Mouse (Mus musculus) midbrain, embryonic 14.5 days (tissue): ENCODE data around the gene Prrt1. TPM values are rescaled to one million over a fixed set of nuclear protein-coding genes. Genes with fewer than 3 reads are reported as not detected.

ENCODE experiments used
- ATAC-seq: fragments of 200-750 bp; cut with Nextera tagmentation; 2 replicates; pipeline ENCODE4 v1.8.0; 2017; ENCODE audit warnings: moderate number of reproducible peaks, moderate library complexity; ENCODE audit not compliant: low FRiP score, low TSS enrichment
- DNase-seq: peaks from one replicate; pipeline ENCODE4 v3.0.0-alpha.2; 2015
- H3K27ac ChIP-seq: fragments of 300-500 bp; sonication (generic); replicated peaks from 2 replicates; pipeline ENCODE4 v1.5.1; 2014; ENCODE audit warnings: mild to moderate bottlenecking, low read depth, low read length, moderate library complexity
- H3K27me3 ChIP-seq: fragments of 300-500 bp; sonication (generic); 2 replicates; pipeline ENCODE4 v1.6.1; 2014; ENCODE audit warnings: low read length, control low read depth, mixed read lengths; ENCODE audit not compliant: control insufficient read depth, insufficient read depth
- H3K36me3 ChIP-seq: fragments of 300-500 bp; sonication (generic); 2 replicates; pipeline ENCODE4 v1.6.1; 2014; ENCODE audit warnings: low read length, control low read depth; ENCODE audit not compliant: control insufficient read depth, insufficient read depth
- H3K4me1 ChIP-seq: fragments of 300-500 bp; sonication (generic); 2 replicates; pipeline ENCODE4 v1.6.1; 2014; ENCODE audit warnings: mild to moderate bottlenecking, antibody characterized with exemption, low read length, control low read depth; ENCODE audit not compliant: control insufficient read depth, insufficient read depth
- H3K4me2 ChIP-seq: fragments of 300-500 bp; sonication (generic); 2 replicates; pipeline ENCODE4 v1.6.1; 2014; ENCODE audit warnings: mild to moderate bottlenecking, low read length, moderate library complexity
- H3K4me3 ChIP-seq: fragments of 300-500 bp; sonication (generic); replicated peaks from 2 replicates; pipeline ENCODE4 v1.5.1; 2014; ENCODE audit warnings: low read depth, low read length
- H3K9ac ChIP-seq: fragments of 300-500 bp; sonication (generic); replicated peaks from 2 replicates; pipeline ENCODE4 v1.6.1; 2014; ENCODE audit warnings: mild to moderate bottlenecking, low read length, moderate library complexity
- H3K9me3 ChIP-seq: fragments of 300-500 bp; sonication (generic); 2 replicates; pipeline ENCODE4 v1.6.1; 2016; ENCODE audit warnings: low read length, control low read depth, mixed read lengths; ENCODE audit not compliant: control insufficient read depth
- WGBS: fragments of 180-500 bp; shearing (Covaris S2); extraction: QIAGEN DNeasy Blood & Tissue Kit; methylation state at CpG from one replicate; pipeline ENCODE4 v1.1.7; 2014; 5-methylcytosine and 5-hydroxymethylcytosine counted together
- polyA plus RNA-seq: library from polyadenylated mRNA; unstranded; fragments of >200 nt; fragmentation: Nextera tagmentation; extraction: Ambion mirVana; gene quantifications from 2 replicates; pipeline ENCODE4 v1.2.1, GENCODE M21; 2014

Gene Prrt1
- polyA plus RNA-seq, 1 experiment from 2014 or later: 12.4 TPM

- WGBS: under 1% methylated on average over 30 of the region's 32 CpGs
- Histone ChIP-seq H3K4me3 (peak overlapping the region; percentile 80), H3K36me3 (peaks cover 25% of the 10 kb centered on the region), H3K27me3 (no peaks in the 10 kb centered on the region), H3K9me3 (no peaks in the 10 kb centered on the region), H3K9ac (peak overlapping the region; percentile 96), H3K27ac (peak overlapping the region; percentile 99), H3K4me2 (peak overlapping the region; percentile 97), H3K4me1 (peaks cover 42% of the 10 kb centered on the region)
- ATAC-seq: 0 out of 2 replicates have a peak, but pooled peaks have one; percentile 12
- peak; percentile 59 for DNase-seq
Observed at GRCm38 (mm10) chr17:34592581-34593549, 36.5 kb upstream of the Prrt1 start.

GRCm38 (mm10) chr17:34593752-34594525, 35.4 kb upstream of the Prrt1 start:
- Histone ChIP-seq H3K9ac (peak overlapping the region; percentile 96), H3K27ac (peak overlapping the region; percentile 99), H3K36me3 (peaks cover 25% of the 10 kb centered on the region), H3K4me2 (peak overlapping the region; percentile 97), H3K4me1 (peaks cover 31% of the 10 kb centered on the region), H3K9me3 (no peaks in the 10 kb centered on the region), H3K27me3 (no peaks in the 10 kb centered on the region), H3K4me3 (peak overlapping the region; percentile 80)
- 42% methylated on average over 34 of the region's 34 CpGs for WGBS
- peak; percentile 46 for DNase-seq
- ATAC-seq: no peak

- H3K9ac ChIP-seq: no peak overlapping the region
- H3K27me3 ChIP-seq: no peaks in the 10 kb centered on the region
- H3K27ac ChIP-seq: no peak overlapping the region
- ATAC-seq: no peak
- DNase-seq: no peak
- peaks cover 34% of the 10 kb centered on the region for H3K36me3 ChIP-seq
- WGBS: 76% methylated on average over 8 of the region's 8 CpGs
- H3K4me1 ChIP-seq: peaks cover 18% of the 10 kb centered on the region
- no peak overlapping the region for H3K4me3 ChIP-seq
- no peaks in the 10 kb centered on the region for H3K9me3 ChIP-seq
- H3K4me2 ChIP-seq: no peak overlapping the region
Observed at GRCm38 (mm10) chr17:34596098-34596497, 33.2 kb upstream of the Prrt1 start.

DNA sequence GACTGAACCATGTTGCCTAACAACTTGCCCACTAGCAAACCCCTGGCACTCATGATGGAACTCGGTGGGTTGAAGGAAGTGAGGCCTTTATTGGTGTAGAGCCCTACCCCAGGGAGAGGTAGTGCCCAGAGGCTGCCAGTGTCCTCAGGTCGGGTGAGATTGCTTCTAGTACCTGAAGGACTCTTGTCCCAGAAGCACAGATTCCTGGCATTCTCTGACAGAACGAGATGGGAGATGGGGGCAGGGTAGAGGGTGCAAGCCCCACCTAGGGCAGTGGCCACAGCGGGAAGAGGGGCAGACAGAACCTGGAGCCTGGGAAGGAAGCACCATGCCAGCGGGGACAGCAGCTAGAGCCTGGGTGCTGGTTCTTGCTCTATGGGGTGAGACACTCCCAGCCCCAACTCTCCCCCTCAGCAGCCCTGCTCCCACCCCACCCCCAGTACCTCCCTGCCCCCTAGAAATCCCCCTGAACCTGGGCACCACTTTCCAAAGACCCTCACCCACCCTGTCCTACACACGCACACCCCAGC, 31.7 kb upstream of the Prrt1 start, which contains the start of gene Ager:
TSS of gene Ager (plus strand) at position 297 of the 530 bp plus-strand sequence.
- Histone ChIP-seq H3K4me2 (no peak within 1 kb of the TSS), H3K36me3 (peaks cover 42% of the 10 kb centered on the region), H3K27me3 (no peaks in the 10 kb centered on the region), H3K4me1 (peaks cover 19% of the 10 kb centered on the region), H3K9ac (no peak within 1 kb of the TSS), H3K27ac (no peak within 1 kb of the TSS), H3K4me3 (no peak within 1 kb of the TSS), H3K9me3 (no peaks in the 10 kb centered on the region)
- 18% methylated on average over 6 of the region's 6 CpGs for WGBS
- ATAC-seq (no peak), DNase-seq (no peak)

- Histone ChIP-seq H3K27ac (no peak overlapping the region), H3K4me1 (peaks cover 12% of the 10 kb centered on the region)
- ATAC-seq: no peak
Observed at GRCm38 (mm10) chr17:34599891-34600290, 29.4 kb upstream of the Prrt1 start.

GRCm38 (mm10) chr17:34601796-34602195, 27.5 kb upstream of the Prrt1 start:
- Histone ChIP-seq H3K27ac (no peak overlapping the region), H3K4me2 (peak overlapping the region; percentile 90; the same call in 1 of the 2 replicates), H3K27me3 (no peaks in the 10 kb centered on the region), H3K4me3 (no peak overlapping the region), H3K36me3 (peaks cover 17% of the 10 kb centered on the region), H3K9ac (no peak overlapping the region; the same call in 1 of the 2 replicates), H3K4me1 (peaks cover 21% of the 10 kb centered on the region), H3K9me3 (no peaks in the 10 kb centered on the region)
- 93% methylated on average over 12 of the region's 12 CpGs for WGBS
- ATAC-seq (no peak), DNase-seq (no peak)

More at GRCm38 (mm10) chr17:34599891-34600290, 29.4 kb upstream of the Prrt1 start:
- 75% methylated on average over 9 of the region's 9 CpGs for WGBS
- Histone ChIP-seq H3K36me3 (peaks cover 36% of the 10 kb centered on the region), H3K9me3 (no peaks in the 10 kb centered on the region), H3K4me3 (no peak overlapping the region), H3K27me3 (no peaks in the 10 kb centered on the region), H3K4me2 (no peak overlapping the region), H3K9ac (no peak overlapping the region)
- DNase-seq: no peak

DNA sequence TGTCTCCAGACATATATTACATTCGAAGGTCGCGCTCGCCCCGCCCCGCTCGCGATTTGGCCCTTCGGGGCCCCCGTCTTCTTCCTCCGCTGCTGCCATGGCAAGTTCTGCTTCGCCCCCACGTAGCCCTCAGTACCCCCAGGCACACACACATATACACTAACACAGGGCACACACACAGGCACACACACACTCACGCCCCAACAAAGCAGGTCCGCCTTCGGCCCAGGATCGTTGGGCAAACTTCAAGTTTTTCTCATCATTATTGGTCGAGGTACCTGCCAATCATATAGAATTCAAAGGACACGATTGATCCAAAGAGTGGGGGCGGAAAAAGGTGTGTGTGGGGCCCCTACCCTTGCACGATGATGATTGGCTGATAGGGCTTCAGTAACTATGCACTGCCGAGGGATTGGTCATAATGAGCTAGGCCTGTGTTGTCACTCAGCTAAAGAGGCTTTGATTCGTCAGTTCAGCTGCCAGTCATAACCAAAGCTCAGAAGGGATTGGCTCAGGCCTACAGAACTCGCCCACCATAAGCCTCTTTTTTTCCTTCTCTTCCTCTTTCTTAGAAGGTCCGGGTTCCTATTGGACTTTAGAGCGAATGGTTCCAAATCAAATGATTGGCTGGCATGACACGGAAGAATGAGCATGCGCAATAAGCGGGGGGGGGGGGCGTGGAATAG, 25.8 kb upstream of the Prrt1 start, which contains the start of gene Rnf5:
TSS of gene Rnf5 (minus strand) at position 316 of the 686 bp plus-strand sequence.
- Histone ChIP-seq H3K9ac (peak within 1 kb of the TSS; percentile 73), H3K4me3 (peak within 1 kb of the TSS; percentile 93), H3K36me3 (peaks cover 17% of the 10 kb centered on the region), H3K27me3 (no peaks in the 10 kb centered on the region), H3K4me1 (peaks cover 28% of the 10 kb centered on the region), H3K4me2 (peak within 1 kb of the TSS; percentile 97), H3K27ac (peak within 1 kb of the TSS; percentile 85), H3K9me3 (no peaks in the 10 kb centered on the region)
- ATAC-seq (peak; percentile 92), DNase-seq (peak; percentile 99)
- WGBS: under 1% methylated on average over 30 of the region's 30 CpGs

GRCm38 (mm10) chr17:34604061-34604508, 25.2 kb upstream of the Prrt1 start, which contains the start of gene Agpat1:
Gene Agpat1, plus strand, starts transcription at chr17:34604262.
- peaks cover 28% of the 10 kb centered on the region for H3K4me1 ChIP-seq
- peak within 1 kb of the TSS; percentile 97 for H3K4me2 ChIP-seq
- under 1% methylated on average over 35 of the region's 35 CpGs for WGBS
- ATAC-seq: peak; percentile 90
- H3K27ac ChIP-seq: peak within 1 kb of the TSS; percentile 85
- H3K9me3 ChIP-seq: no peaks in the 10 kb centered on the region
- H3K36me3 ChIP-seq: peaks cover 17% of the 10 kb centered on the region
- DNase-seq: peak; percentile 100
- peak within 1 kb of the TSS; percentile 90 for H3K9ac ChIP-seq
- H3K4me3 ChIP-seq: peak within 1 kb of the TSS; percentile 93
- H3K27me3 ChIP-seq: no peaks in the 10 kb centered on the region
